Mouse (Mus musculus) cerebellum, postnatal 36 days (tissue): ENCODE results near the gene Nadsyn1.

Source experiments
- DNase-seq, 2 experiments: peaks; one replicate each; pipeline ENCODE4 v3.0.0; 2021 to 2022; ENCODE audit warnings: mixed read lengths in 2 of 2

The Nadsyn1 gene

DNA sequence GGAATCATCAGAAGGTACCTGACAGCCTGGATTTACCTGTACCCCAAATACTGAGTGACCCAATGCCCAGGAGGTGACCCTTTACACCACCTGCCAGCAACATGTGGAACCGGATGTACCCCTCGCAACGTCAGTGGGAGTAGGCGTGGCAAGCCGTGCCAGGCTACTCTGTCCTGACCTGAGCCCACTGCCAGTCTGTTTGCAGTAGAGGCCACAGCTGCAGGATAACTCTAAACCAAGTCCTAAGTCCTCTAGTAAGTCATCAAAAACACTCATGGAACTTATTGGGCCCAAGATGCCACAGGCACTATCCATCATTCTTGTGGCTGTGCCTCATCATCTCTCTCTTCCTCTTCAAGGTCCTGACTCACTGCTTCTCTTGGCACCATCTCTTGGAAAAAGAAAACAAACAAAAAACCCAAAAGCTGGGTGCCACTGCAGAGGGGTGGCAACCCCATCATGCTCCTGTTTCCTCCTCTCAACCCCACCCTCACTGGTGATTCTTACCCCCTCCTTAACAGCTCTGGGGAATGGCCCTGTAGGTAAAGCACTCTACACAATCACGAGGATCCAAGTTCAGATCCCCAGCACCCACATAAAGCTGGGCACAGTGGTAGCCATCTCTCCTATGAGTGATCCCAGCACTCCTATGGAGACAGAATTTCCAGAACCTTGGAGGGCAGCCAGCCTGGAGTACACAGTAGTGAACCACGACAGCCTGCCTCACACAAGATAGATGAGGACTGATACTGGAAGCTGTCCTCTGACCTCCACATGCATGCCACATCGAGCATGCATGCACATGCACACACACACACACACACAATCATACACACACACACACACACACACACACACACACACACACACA lies 21.2 kb downstream of the Nadsyn1 start:
- DNase-seq, result no peak

GRCm38 (mm10) chr7:143800770-143801169 lies 21.9 kb downstream of the Nadsyn1 start:
- no peak for DNase-seq

DNA sequence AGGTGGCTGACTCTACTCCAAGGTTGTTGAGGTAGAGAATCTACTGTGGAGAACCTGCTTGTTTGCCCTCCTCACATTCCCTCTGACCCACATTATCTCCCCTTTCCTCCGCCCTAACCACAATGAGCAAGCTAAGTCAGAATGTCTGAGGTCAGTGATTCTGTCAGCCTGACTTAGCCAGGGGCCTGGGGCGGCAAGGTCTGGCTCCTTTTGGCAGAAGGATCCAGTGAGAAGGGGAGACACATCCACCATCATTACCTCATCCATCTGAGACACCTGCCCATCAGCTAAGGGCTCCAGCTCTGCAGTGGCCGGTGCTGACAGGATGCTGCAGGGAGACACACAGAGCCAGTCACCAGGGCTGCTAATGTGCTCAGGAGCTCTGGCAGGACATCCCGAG lies 23.9 kb downstream of the Nadsyn1 start:
- no peak for DNase-seq

GRCm38 (mm10) chr7:143793121-143793520 lies 29.5 kb downstream of the Nadsyn1 start:
- DNase-seq, result peak in 1 of 2 experiments; percentile 41

GRCm38 (mm10) chr7:143792336-143792985 lies 30.2 kb downstream of the Nadsyn1 start:
- DNase-seq, result no peak

GRCm38 (mm10) chr7:143783996-143784829 lies 38.4 kb downstream of the Nadsyn1 start, which contains the start of gene Mrgpre:
Mrgpre (minus strand) TSS chr7:143784500.
- peak; percentile 38 to 44 for DNase-seq

DNA sequence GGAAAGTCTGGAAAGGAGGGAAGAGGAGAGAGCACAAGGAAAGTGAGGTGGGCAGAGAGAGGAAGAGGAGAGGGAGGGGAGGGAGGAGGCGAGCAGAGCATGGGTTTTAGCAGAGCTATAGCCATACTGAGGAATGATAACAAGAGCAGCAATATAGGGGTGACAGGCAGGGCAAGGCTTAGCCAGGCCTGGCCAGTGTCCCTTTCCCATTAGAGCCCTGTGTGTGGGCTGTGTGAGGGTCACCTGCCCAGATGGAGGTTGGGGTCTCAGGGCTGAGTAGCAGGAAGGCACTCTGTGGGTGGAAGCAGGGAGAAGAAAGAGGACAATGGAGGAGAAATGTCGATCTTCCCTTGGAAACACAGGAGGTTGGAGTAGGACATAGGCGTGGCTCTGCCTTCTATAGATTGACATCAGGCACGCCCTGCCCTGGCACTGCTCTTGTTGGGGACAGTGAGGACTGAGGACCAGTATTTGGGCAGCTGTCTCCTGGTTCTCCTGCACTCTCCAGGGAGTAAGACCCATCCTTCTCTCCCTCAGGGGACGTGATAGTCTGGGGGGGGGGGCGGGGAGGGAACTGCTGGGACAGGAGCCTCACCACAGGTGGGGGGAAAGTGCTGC lies 39.2 kb downstream of the Nadsyn1 start:
- no peak for DNase-seq

GRCm38 (mm10) chr7:143777375-143777774 lies 45.3 kb downstream of the Nadsyn1 start:
- DNase-seq, result no peak

GRCm38 (mm10) chr7:143776137-143776536 lies 46.5 kb downstream of the Nadsyn1 start:
- DNase-seq, result no peak

GRCm38 (mm10) chr7:143769461-143769860 lies 53.2 kb downstream of the Nadsyn1 start:
- DNase-seq, result no peak

DNA sequence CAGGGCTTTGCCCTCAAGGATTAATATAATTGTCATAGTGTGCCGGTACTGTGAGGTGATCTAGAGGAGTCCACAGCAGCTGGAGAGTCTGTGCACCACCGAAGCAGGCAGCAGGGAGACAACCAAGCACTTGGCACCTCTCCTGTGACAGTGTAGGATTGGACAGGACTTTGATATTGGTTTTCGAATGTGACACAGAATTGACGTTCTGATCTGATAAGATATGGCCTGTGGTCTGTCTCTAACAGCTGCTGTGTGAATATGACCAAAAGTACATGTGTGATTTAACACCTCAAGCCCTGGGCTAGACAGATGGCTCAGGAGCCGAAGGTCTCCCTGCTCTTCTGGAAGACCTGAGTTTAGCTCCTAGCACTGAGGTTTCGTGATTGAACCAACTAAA lies 54.4 kb downstream of the Nadsyn1 start:
- DNase-seq, result no peak

DNA sequence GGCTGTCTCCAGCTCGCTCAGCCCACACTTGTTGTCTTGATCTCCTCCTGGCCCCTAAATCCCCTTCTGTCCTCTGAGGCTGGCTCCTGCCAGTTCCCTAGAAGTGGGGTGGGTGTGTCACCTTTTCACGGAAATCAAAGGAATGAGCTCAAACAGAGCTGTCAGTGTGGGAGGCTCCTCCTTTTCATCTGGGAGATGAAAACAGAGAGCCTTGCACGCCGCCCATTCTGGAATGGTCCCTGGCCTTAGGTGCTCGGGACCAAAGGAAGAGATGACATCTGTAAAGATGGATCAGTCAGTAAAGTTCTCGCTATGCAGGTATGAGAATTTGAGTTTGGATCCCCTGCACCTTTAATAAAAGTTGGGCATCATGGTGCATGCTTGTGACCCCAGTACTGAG lies 55.8 kb downstream of the Nadsyn1 start, which contains the start of gene Mrgprg:
Gene Mrgprg (minus strand): TSS at position 101 of the 400 bp plus-strand sequence.
- no peak for DNase-seq

GRCm38 (mm10) chr7:143764876-143765530 lies 57.6 kb downstream of the Nadsyn1 start:
- no peak for DNase-seq

DNA sequence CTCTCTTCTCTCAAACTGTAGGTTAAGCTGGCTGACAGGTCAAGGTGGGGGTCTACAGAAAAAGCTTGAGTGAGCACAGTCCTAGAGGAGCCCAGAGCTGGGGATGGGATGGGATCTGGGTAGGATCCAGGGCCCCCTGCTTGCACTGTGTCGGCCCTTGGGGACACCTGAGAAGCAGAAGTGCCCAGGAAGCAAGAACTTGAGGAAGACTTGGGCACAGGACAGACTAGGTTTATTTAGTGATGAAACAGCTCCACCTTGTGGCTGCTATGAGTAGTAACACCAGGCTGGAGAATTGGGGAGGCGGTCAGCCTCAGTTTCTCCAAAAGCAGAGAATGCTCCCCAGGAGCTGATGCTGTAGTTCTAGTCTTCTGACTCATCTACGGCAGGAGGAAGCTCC lies 58.9 kb downstream of the Nadsyn1 start:
- no peak for DNase-seq

DNA sequence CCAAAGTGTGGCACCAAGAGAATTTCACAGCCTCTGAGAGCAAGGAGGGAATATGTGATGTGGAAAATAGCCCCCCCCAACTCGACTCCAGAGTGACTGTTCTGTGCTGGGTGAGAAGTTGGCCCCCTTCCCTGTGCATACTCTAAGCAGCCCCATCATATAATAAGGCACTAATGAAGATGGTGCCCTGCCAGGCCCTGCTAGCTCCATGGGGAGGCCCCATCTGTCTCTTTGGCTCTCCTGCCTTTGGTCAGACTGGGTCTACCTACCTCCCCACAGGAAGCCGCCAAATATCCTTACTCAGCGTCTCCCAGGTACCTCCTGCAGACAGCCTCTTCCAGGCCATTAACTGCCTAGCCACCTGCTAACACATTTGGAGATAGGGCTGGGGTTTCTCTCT lies 63.7 kb downstream of the Nadsyn1 start:
- DNase-seq, result peak; percentile 78 to 80

- no peak for DNase-seq
Measured at GRCm38 (mm10) chr7:143757696-143758095, 65.0 kb downstream of the Nadsyn1 start.

DNA sequence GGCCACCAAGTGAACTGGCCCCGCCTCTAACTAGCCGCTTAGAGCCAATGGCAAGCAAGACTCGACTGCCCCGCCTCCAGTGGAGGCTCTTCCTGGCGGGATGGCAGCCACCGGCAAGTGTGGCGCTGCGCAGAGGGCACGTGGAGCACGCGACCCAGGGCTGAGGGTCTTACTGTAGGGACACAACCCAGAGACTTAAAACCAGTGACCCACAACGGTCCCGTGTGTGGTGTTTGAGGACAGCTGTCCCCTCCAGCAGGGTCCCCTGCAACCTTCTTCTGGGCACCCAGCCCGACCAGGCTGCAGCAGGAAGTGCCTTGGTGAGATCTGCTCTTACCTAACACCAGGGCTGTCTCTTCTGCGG lies 65.6 kb downstream of the Nadsyn1 start:
- peak; percentile 33 to 52 for DNase-seq

- no peak for DNase-seq
Measured at GRCm38 (mm10) chr7:143756125-143757026, 66.3 kb downstream of the Nadsyn1 start, which contains the start of gene Osbpl5. Osbpl5 (minus strand) TSS chr7:143756985.

DNA sequence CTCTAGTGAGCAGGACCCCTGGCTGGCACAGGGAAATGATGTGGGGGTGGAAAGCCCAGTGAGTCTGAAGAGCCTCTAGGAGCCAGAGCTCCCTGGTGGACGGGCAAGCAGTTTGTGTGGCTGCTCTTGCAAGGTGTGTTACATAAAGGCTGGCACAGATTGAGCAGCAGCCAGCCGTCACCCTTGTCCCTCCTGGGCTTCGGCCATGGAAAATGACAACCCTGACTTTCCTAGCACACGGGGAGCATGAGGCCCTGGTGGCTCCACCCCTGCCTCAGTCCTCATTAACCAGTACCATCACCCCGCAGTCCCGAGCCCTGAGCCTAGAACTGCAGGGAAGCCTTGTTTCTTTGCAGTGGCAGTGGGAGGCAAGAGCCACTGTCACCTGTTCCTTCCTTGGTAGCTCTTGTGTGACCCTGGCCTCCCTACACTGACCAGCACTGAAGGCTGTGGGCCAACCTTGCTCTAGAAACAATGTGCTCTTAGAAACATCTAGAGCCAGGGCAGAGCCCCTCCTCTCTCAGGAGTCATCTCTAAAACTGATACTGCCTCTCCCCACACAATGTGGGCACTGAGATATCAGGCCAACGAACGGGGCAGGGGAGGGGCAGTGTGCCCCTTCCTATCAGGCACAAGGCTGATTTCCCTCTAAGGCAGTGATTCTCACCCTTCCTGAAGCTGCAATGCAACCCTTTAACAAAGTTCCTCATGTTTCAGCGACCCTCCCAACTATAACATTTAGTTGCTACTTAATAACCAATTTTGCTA lies 67.1 kb downstream of the Nadsyn1 start:
- no peak for DNase-seq
